Comparison of ENCODE assay signal across 8 mouse cellular contexts in genomic region chr15:77342962-77343526, GRCm38 (mm10). TPM values are rescaled to one million over a fixed set of nuclear protein-coding genes. Genes with fewer than 3 reads are reported as not detected.
DNase-seq lines count a peak whose midpoint lies in the region; ATAC-seq and TF ChIP-seq lines count a peak whose summit lies in the region.

No protein-coding gene starts in this region.

- peak overlapping the region; percentile 43 for H3K4me2 ChIP-seq in forebrain, embryonic 16.5 days (ENCODE audit: low read length)
- H3K4me2 ChIP-seq in liver, embryonic 11.5 days: peak overlapping the region; percentile 61

- DNase-seq in lung, adult 2 months: no peak
- DNase-seq in lung, postnatal 25 days (ENCODE audit: low spot score): no peak
- no peak for DNase-seq in liver, embryonic 11.5 days (ENCODE audit: low spot score)
- DNase-seq in gastrocnemius, adult 8-10 months (ENCODE audit: low spot score in 2 of 2): no peak
- DNase-seq in left cerebral cortex, adult 11 months (ENCODE audit: low spot score): no peak
- no peak for DNase-seq in thymus, postnatal 4 days

- ATAC-seq in forebrain, embryonic 16.5 days: peak; percentile 49
- ATAC-seq in liver, embryonic 11.5 days (replicated peaks; ENCODE audit: low FRiP score): 0 out of 2 replicates have a peak, but pooled peaks have one; percentile 2

- WGBS in lung, adult 2 months: 13% methylated on average over 18 of the region's 18 CpGs
- 27% methylated on average over 18 of the region's 18 CpGs for WGBS in forebrain, embryonic 16.5 days
- WGBS in liver, embryonic 11.5 days: 19% methylated on average over 18 of the region's 18 CpGs
- WGBS in small intestine, adult 2 months: 34% methylated on average over 18 of the region's 18 CpGs

- H3K4me3 ChIP-seq in lung, adult 2 months (replicated peaks; ENCODE audit: extremely low read depth, low read depth, low read length): peak overlapping the region; percentile 53
- H3K4me3 ChIP-seq in forebrain, embryonic 16.5 days (replicated peaks; ENCODE audit: low read length): peak overlapping the region; percentile 13
- peak overlapping the region; percentile 14; the same call in 1 of the 2 replicates for H3K4me3 ChIP-seq in liver, embryonic 11.5 days (ENCODE audit: low read depth, low read length)
- peak overlapping the region; percentile 6 for H3K4me3 ChIP-seq in small intestine, adult 2 months (ENCODE audit: low read depth, low read length)

- TF ChIP-seq POLR2A in lung, adult 2 months (IDR thresholded peaks at IDR 0.05; ENCODE audit: borderline replicate concordance, extremely low read depth, low read depth, low read length): no peak
- TF ChIP-seq POLR2A in small intestine, adult 2 months (IDR thresholded peaks at IDR 0.05; ENCODE audit: low read depth, low read length): no peak

- H3K9ac ChIP-seq in forebrain, embryonic 16.5 days (replicated peaks; ENCODE audit: low read depth, low read length): peak overlapping the region; percentile 48
- no peak overlapping the region for H3K9ac ChIP-seq in liver, embryonic 11.5 days (ENCODE audit: low read depth, low read length)

- no peaks in the 10 kb centered on the region for H3K27me3 ChIP-seq in forebrain, embryonic 16.5 days (replicated peaks; ENCODE audit: control insufficient read depth, insufficient read depth, low read length)
- H3K27me3 ChIP-seq in liver, embryonic 11.5 days (replicated peaks; ENCODE audit: control insufficient read depth, insufficient read depth, low read length): no peaks in the 10 kb centered on the region
- H3K27me3 ChIP-seq in small intestine, adult 2 months (ENCODE audit: control insufficient read depth, insufficient read depth, low read length): no peaks in the 10 kb centered on the region

- no peak overlapping the region for H3K27ac ChIP-seq in forebrain, embryonic 16.5 days (ENCODE audit: low read length)
- H3K27ac ChIP-seq in liver, embryonic 11.5 days (ENCODE audit: low read depth, low read length): peak overlapping the region; percentile 85
- H3K27ac ChIP-seq in small intestine, adult 2 months (ENCODE audit: insufficient read depth, low read depth, low read length): peak overlapping the region; percentile 13; the same call in 1 of the 2 replicates

- H3K9me3 ChIP-seq in forebrain, embryonic 16.5 days (ENCODE audit: control insufficient read depth, low read length): no peaks in the 10 kb centered on the region
- H3K9me3 ChIP-seq in liver, embryonic 11.5 days (ENCODE audit: control insufficient read depth, low read length): no peaks in the 10 kb centered on the region

- H3K36me3 ChIP-seq in forebrain, embryonic 16.5 days (ENCODE audit: control insufficient read depth, insufficient read depth): no peaks in the 10 kb centered on the region
- H3K36me3 ChIP-seq in liver, embryonic 11.5 days (ENCODE audit: control insufficient read depth, insufficient read depth, low read length): no peaks in the 10 kb centered on the region
- H3K36me3 ChIP-seq in small intestine, adult 2 months (ENCODE audit: control insufficient read depth, insufficient read depth, low read length): no peaks in the 10 kb centered on the region

- no peak for TF ChIP-seq CTCF in lung, adult 2 months (IDR thresholded peaks at IDR 0.05; ENCODE audit: insufficient read depth, low read length)
- no peak for TF ChIP-seq CTCF in small intestine, adult 2 months (IDR thresholded peaks at IDR 0.05; ENCODE audit: extremely low read depth, insufficient read length, insufficient replicate concordance, low read depth, low read length)

- peaks cover 15% of the 10 kb centered on the region for H3K4me1 ChIP-seq in lung, adult 2 months (ENCODE audit: control insufficient read depth, insufficient read depth, low read length)
- H3K4me1 ChIP-seq in forebrain, embryonic 16.5 days (replicated peaks; ENCODE audit: control insufficient read depth, insufficient read depth, low read length): peaks cover 13% of the 10 kb centered on the region
- H3K4me1 ChIP-seq in liver, embryonic 11.5 days (replicated peaks; ENCODE audit: control insufficient read depth, insufficient read depth, low read length): peaks cover 29% of the 10 kb centered on the region
- H3K4me1 ChIP-seq in small intestine, adult 2 months (ENCODE audit: control insufficient read depth, insufficient read depth, insufficient read length, low read length): peaks cover 18% of the 10 kb centered on the region

RNA-seq across cellular contexts. Expression of gene Rbfox2, which starts 36.2 kb away (rescaled TPM):
- polyA plus RNA-seq in lung, adult 2 months (2012; rRNA removed): 65.0 and 72.0 TPM in 2 replicates
- polyA plus RNA-seq in forebrain, embryonic 16.5 days (2015; fragmentation: Nextera tagmentation; extraction: Ambion mirVana): 212 and 226 TPM in 2 replicates
- 24.3 and 26.6 TPM in 2 replicates for polyA plus RNA-seq in liver, embryonic 11.5 days (2014; fragmentation: Nextera tagmentation; extraction: Ambion mirVana)
- 25.1 and 34.7 TPM in 2 replicates for polyA plus RNA-seq in small intestine, adult 2 months (2012; rRNA removed)
- 10 to 100 TPM; 40.8 to 56.7 (median 46.9) TPM for total RNA-seq in gastrocnemius, adult 8-10 months (2022)

RNA-seq across cellular contexts. Expression of gene Apol7a, which starts 55.9 kb away (rescaled TPM):
- polyA plus RNA-seq in lung, adult 2 months (2012; rRNA removed): 0.31 and 0.38 TPM in 2 replicates
- not detected in 2 replicates for polyA plus RNA-seq in forebrain, embryonic 16.5 days (2015; fragmentation: Nextera tagmentation; extraction: Ambion mirVana)
- polyA plus RNA-seq in liver, embryonic 11.5 days (2014; fragmentation: Nextera tagmentation; extraction: Ambion mirVana): not detected in 2 replicates
- polyA plus RNA-seq in small intestine, adult 2 months (2012; rRNA removed): 31.4 and 88.8 TPM in 2 replicates
- total RNA-seq in gastrocnemius, adult 8-10 months (2022): 1 to 10 TPM in 3 of 4 experiments, under 1 TPM in 1; 0.80 to 1.6 (median 1.3) TPM

Comparison
In these comparisons a context has a peak if more than half of its experiments do, and no peak if none do; other contexts are left out.
1. RNA of gene Apol7a, which starts 55.9 kb away (polyA plus RNA-seq): 31.4 to 88.8 TPM in small intestine, adult 2 months; 0.31 to 0.38 TPM in lung, adult 2 months, not detected in liver, embryonic 11.5 days and not detected in forebrain, embryonic 16.5 days; every median in the first group is over 10 times any median in the second.
2. Peak in every context shown above with its lines, with median percentiles within 50 percentile points of each other: H3K4me3 ChIP-seq.